ENCODE assay signal across 15 mouse cellular contexts in the genomic region with DNA sequence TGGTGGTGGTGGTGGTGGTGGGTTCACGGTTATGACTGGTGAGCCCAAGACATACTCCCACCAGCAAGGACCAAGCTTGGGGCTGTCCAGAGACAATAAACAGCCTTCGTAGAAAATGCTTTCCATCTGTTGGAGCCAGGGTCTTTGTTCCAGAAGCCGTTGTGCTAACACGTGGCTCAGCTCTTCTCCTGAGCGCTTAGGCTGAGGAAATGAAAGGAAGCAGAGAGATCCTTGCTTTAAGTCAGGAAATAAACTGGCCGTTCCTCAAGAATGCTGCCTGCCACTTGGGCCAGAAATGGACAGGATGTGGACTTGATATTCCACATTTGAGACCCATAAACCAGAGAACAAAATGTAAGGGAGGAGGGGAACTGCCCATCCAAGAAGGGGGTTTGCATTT. TPM values are rescaled to one million over a fixed set of nuclear protein-coding genes. Genes with fewer than 3 reads are reported as not detected.
DNase-seq lines count a peak whose midpoint lies in the region; ATAC-seq and TF ChIP-seq lines count a peak whose summit lies in the region.
"Had no signal": no experiment of that assay in that cellular context is flagged by ENCODE, and none has a peak within 500 bp of the region (broad histone marks: within the 10 kb centered on the region; RNA-seq: fewer than 3 reads in every experiment).

No protein-coding gene starts in this region.

- H3K4me1 ChIP-seq in embryonic fibroblast, embryonic 13.5 days (ENCODE audit: control insufficient read depth, insufficient read depth, low read length), result no peaks in the 10 kb centered on the region
- H3K4me1 ChIP-seq in kidney, embryonic 16.5 days (ENCODE audit: insufficient read depth, low read length), result no peaks in the 10 kb centered on the region
- H3K4me1 ChIP-seq: forebrain, embryonic 12.5 days; hindbrain, embryonic 15.5 days had no signal

- H3K4me3 ChIP-seq in embryonic fibroblast, embryonic 13.5 days (ENCODE audit: insufficient read depth, low read length), result no peak overlapping the region
- no peak overlapping the region for H3K4me3 ChIP-seq in kidney, embryonic 16.5 days (ENCODE audit: low read length)
- H3K4me3 ChIP-seq: forebrain, embryonic 12.5 days; hindbrain, embryonic 15.5 days had no signal

- WGBS in kidney, embryonic 16.5 days, result 53% methylated on average over 6 of the region's 6 CpGs

- no peaks in the 10 kb centered on the region for H3K36me3 ChIP-seq in kidney, embryonic 16.5 days (ENCODE audit: insufficient read depth, low read length)
- H3K36me3 ChIP-seq: forebrain, embryonic 12.5 days; hindbrain, embryonic 15.5 days had no signal

- no peak overlapping the region for H3K9ac ChIP-seq in kidney, embryonic 16.5 days (replicated peaks; ENCODE audit: low read length)
- H3K9ac ChIP-seq: forebrain, embryonic 12.5 days; hindbrain, embryonic 15.5 days had no signal

- TF ChIP-seq POLR2A in embryonic fibroblast, embryonic 13.5 days (IDR thresholded peaks at IDR 0.05; ENCODE audit: low read depth, low read length), result no peak

- peak overlapping the region; percentile 27; the same call in 1 of the 2 replicates for H3K27ac ChIP-seq in embryonic fibroblast, embryonic 13.5 days (ENCODE audit: insufficient read depth, low read length)
- H3K27ac ChIP-seq in kidney, embryonic 16.5 days (ENCODE audit: low read length), result peak overlapping the region; percentile 29; the same call in 1 of the 2 replicates
- H3K27ac ChIP-seq: forebrain, embryonic 12.5 days; hindbrain, embryonic 15.5 days had no signal

- no peak for ATAC-seq in kidney, embryonic 16.5 days (ENCODE audit: low FRiP score, low TSS enrichment)

- no peaks in the 10 kb centered on the region for H3K9me3 ChIP-seq in kidney, embryonic 16.5 days (ENCODE audit: low read length)
- H3K9me3 ChIP-seq: forebrain, embryonic 12.5 days; hindbrain, embryonic 15.5 days had no signal

- DNase-seq in kidney, adult 9 months, result peak; percentile 19
- no peak for DNase-seq in kidney, adult 8-10 months
- peak; percentile 31 for DNase-seq in lung, postnatal 36 days
- DNase-seq in c-Kit-positive CD71-positive TER-119-positive erythroid progenitor cells, embryonic 14.5 days (ENCODE audit: low spot score), result no peak
- DNase-seq in cerebellum, adult 11 months, result no peak
- no peak for DNase-seq in right cerebral cortex, postnatal 36 days (ENCODE audit: low spot score in 2 of 2)
- DNase-seq: cerebellum, postnatal 25 days; gastrocnemius, postnatal 25 days; layer of hippocampus, adult 9-11 months; liver; retina, postnatal 1 day had no signal

- TF ChIP-seq CTCF in embryonic fibroblast, embryonic 13.5 days (IDR thresholded peaks at IDR 0.05; ENCODE audit: borderline replicate concordance, insufficient read depth, low read length), result no peak

- no peak overlapping the region for H3K4me2 ChIP-seq in kidney, embryonic 16.5 days (replicated peaks; ENCODE audit: low read depth, low read length)
- H3K4me2 ChIP-seq: forebrain, embryonic 12.5 days; hindbrain, embryonic 15.5 days had no signal

- no peaks in the 10 kb centered on the region for H3K27me3 ChIP-seq in kidney, embryonic 16.5 days (ENCODE audit: insufficient read depth, low read length)
- H3K27me3 ChIP-seq: forebrain, embryonic 12.5 days; hindbrain, embryonic 15.5 days had no signal

RNA-seq across cellular contexts. Expression of a gene that starts 59.7 kb away (rescaled TPM):
- 95.2 and 126 TPM in 2 replicates for polyA plus RNA-seq in embryonic fibroblast, embryonic 13.5 days (2011; ENCODE audit: insufficient read length, low read depth, missing spikeins)
- 149 and 152 TPM in 2 replicates for polyA plus RNA-seq in kidney, embryonic 16.5 days (2015; fragmentation: Nextera tagmentation; extraction: Ambion mirVana)

Comparison
In these comparisons a context has a peak if more than half of its experiments do, and no peak if none do; other contexts are left out.
1. DNase-seq: peak in kidney, adult 9 months (single experiment) and lung, postnatal 36 days (single experiment); none in kidney, adult 8-10 months (0 of 2), c-Kit-positive CD71-positive TER-119-positive erythroid progenitor cells, embryonic 14.5 days (single experiment), cerebellum, adult 11 months (single experiment) and right cerebral cortex, postnatal 36 days (0 of 2).